Mouse (Mus musculus) left cerebral cortex, postnatal 14 days (tissue): ENCODE measurements around the gene Olfr1367. TPM values are rescaled to one million over a fixed set of nuclear protein-coding genes. Genes with fewer than 3 reads are reported as not detected.

ENCODE experiments used
- DNase-seq, 2 experiments: peaks; one replicate each; pipeline ENCODE4 v3.0.0; 2021 to 2022; ENCODE audit warnings: low spot score in 2 of 2, mixed read lengths in 1 of 2
- intact Hi-C: fragments of 180-260 bp; cut with DNase I; formaldehyde crosslinking; loops from one replicate; pipeline ENCODE4 v1.15.1; 2025
- long read RNA-seq, 2 experiments: library from polyadenylated mRNA; stranded (forward); transcript quantifications; one replicate each; pipeline ENCODE4 v2.0.0; 2021
- total RNA-seq, 2 experiments: library from RNA; stranded (reverse); gene quantifications; 2 replicates each; pipeline ENCODE4 v1.2.3; 2021

Olfr1367 gene
- total RNA-seq: not detected
- long read RNA-seq, experiment 1: 0 reads
- long read RNA-seq, experiment 2: 0 reads

- DNase-seq: no peak
- intact Hi-C loops: no loop called here
These were observed at the start of gene Olfr1367 for GRCm38 (mm10) chr13:21346610-21347009. Gene Olfr1367 (plus strand): TSS chr13:21346910.

- intact Hi-C loops: no loop called here
- DNase-seq: no peak
These were observed 48.2 kb upstream of the Olfr1367 start for GRCm38 (mm10) chr13:21298557-21298956.

DNA sequence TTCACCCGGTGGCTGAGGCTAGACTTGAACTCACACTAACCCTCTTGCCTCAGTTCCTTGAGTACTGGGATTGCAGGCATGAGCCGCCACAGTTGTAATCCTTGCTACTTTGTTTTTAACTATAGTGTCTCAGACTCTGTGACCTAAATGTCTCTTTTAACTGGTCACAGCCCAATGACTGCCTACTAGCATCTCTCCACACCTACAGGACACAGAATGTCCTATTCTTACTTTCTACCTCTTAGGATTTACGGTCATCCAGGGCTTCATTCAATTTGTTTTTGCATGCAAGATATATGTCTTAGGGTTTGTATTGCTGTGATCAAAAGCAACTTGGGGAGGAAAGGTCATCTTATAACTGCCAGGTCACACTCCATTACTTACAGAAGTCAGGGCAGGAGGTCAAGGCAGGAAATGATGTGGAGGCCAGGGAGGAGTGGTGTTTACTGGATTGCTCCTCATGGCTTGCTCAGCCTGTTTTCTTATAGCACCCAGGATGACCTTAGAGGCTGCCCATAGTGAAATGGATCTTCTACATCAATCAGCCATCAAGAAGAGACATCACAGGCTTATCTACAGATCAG lies 42.1 kb upstream of the Olfr1367 start:
- no peak for DNase-seq
- intact Hi-C loops: no loop called here

DNA sequence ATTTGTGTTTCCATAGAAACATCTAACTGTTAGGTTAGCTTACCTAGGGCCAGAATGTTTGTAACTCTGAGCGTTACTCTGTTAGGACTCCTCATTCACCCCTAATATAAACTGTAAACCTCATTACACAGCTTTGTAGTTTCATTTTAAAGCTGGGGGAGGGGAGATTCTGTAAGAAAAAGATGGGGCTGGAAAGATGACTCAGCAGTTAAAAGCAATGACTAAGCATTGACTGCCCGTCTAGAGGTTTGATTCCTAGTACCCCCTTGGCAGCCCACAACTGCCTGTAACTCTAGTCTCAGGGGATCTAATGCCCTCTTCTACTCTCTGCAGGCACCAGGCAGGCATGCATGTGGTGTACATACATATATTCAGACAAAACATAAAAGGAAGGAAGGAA lies 36.9 kb upstream of the Olfr1367 start:
- intact Hi-C loops: no loop called here
- no peak for DNase-seq

- intact Hi-C loops: no loop called here
- DNase-seq: no peak
These were observed 34.8 kb upstream of the Olfr1367 start, which contains the start of gene Gpx6 for GRCm38 (mm10) chr13:21311926-21312325. Gene Gpx6 (plus strand): TSS chr13:21312125.

DNA sequence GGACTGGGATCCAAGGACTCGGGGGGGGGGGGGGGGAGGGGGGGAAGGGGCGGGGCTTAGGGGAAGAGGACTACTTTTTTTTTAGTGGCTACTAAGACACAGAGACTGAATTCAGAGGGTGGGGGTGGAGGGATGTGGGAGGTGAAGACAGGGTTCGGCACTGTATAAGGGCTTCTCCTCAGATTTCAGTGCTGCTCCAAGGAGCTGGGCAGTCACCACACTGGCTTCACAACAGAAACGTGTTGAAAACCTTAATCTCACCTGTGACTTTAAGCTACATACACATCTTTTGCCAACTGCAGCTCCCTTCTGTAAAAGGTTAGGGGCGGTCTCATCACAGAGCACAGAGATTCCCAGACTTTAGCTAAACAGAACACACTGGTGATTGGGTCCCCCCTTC lies 33.9 kb upstream of the Olfr1367 start:
- DNase-seq: no peak
- intact Hi-C loops: no loop called here

DNA sequence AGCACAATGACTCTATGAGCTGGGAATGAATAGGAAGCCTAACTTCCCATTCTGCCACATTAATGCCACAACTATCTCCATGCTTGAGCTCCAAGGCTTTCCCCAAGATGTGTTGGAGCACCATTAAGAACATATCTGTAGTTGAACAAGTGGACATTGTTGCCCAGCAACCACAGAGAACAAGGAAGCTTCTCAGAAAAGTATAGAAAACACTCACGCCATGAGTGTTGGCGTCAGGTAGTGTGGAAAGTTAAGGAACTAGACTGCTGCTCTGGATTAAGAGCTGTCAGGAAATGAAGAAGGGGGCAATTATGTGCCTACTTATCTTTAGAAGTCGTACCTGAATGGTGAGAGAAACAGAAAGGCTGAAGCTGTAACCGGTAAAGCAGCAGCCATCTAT lies 32.8 kb upstream of the Olfr1367 start:
- DNase-seq: no peak

DNA sequence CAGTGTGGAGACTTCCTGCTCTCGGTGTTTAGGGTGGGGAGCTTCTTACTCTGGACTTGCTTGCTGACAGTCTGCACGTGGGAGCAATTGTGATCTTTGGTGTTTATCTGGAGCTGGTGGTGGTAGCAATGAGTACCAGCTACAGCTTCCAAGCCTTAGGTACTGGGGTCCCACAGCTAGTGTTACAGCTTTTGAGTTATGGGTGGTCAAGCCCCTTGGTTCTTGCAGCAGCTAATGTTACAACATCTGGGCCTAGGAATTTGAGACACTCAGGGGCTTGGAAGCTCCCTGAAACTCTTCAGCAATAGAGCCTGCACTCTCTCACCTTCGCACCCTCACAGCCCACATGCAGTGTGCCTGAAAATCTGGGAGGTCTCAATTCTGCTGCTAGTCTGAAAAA lies 26.4 kb upstream of the Olfr1367 start:
- no peak for DNase-seq
- intact Hi-C loops: loop anchor here (10.0 kb wide), 1 partner anchor 145 kb away; the partner anchor contains the start of gene Trim27

More for the DNA sequence above, 32.8 kb upstream of the Olfr1367 start:
- intact Hi-C loops: no loop called here

DNA sequence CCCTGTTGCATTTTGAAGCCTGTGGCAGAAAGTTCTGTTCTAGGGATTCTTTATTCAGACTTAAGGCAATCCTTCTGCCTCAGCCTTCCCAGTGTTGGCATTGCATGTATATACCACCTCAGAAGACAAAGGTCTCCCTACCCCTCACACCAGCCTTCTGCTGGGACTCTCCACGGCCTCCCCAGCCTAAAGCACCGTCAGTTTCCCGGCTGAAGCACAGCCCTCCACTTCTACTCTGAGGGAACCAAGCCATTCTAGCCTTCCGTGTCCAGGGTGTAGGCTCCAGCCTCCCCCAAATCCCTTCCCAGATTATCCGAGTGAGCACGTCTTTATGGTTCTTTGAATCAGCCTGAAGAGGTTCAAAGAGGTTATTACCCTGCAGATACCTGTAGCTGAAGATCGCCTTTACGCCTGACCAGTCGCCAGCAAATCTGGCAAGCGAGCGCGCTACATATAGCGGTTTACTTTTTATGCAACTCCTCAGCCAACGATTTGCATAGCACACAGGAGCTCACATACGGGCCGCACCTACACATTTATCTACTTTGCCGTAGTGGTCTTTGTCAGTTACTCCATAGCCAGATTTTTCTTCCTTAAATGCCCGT lies 24.7 kb upstream of the Olfr1367 start:
- peak in 1 of 2 experiments; percentile 9 for DNase-seq
- intact Hi-C loops: loop anchor here (10.0 kb wide), 1 partner anchor 147 kb away; the partner anchor contains the start of gene Trim27

- DNase-seq: peak; percentile 30 to 84
- intact Hi-C loops: loop anchor here (10.0 kb wide), 1 partner anchor 148 kb away; the partner anchor contains the start of gene Trim27
These were observed 24.0 kb upstream of the Olfr1367 start for GRCm38 (mm10) chr13:21322509-21323375.

DNA sequence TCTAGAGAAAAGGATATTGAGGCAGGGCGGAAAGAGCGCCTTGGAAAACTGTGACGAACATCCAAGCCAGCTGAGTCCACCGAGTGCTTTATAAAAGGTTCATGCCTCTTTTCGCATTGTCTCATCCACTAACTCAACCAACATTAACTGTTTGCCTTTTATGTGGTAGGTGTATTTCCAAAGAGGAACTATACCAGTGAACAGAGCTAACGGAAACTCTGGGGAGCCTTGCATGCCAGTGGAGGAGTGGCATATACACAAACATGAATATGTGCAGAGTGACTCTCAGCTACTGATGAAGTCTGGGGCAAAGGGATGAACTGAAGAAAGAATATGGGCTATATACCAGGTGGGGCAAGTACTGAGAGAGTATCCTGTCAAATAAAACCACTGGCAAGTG lies 23.3 kb upstream of the Olfr1367 start:
- intact Hi-C loops: loop anchor here (10.0 kb wide), 1 partner anchor 149 kb away; the partner anchor contains the start of gene Trim27
- DNase-seq: no peak

DNA sequence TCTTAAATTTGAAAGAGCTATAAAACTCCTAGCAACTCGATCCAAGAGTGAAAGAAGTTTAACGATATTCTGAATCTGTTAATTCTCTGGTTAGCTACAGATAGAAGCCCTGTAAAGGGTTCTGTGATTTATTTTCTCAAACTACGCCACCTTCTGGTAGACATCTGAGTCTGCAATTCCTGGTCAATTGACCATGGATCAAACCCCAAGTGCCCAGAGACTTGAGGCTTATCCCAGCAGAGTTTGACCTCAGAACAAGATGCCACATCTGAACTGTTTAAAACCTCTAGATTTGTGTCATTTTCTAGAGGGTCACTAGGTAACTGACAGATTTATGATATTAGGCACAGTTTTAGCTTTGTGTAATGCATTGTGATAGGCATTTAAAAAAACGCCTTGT lies 20.5 kb upstream of the Olfr1367 start:
- DNase-seq: no peak

GRCm38 (mm10) chr13:21326657-21327211 lies 20.0 kb upstream of the Olfr1367 start:
- intact Hi-C loops: loop anchor here (2.0 to 10.0 kb wide), 4 partner anchors 52 to 152 kb away; partner anchors contain the start of gene Trim27

More for the DNA sequence above, 20.5 kb upstream of the Olfr1367 start:
- intact Hi-C loops: loop anchor here (2.0 to 10.0 kb wide), 4 partner anchors 51 to 151 kb away; partner anchors contain the start of gene Trim27

GRCm38 (mm10) chr13:21327424-21327823 lies 19.3 kb upstream of the Olfr1367 start:
- peak in 1 of 2 experiments; percentile 13 for DNase-seq

More at GRCm38 (mm10) chr13:21326657-21327211, 20.0 kb upstream of the Olfr1367 start:
- peak; percentile 69 to 87 for DNase-seq

GRCm38 (mm10) chr13:21350593-21350992 lies 3.9 kb downstream of the Olfr1367 start:
- DNase-seq: no peak
- intact Hi-C loops: no loop called here

More at GRCm38 (mm10) chr13:21327424-21327823, 19.3 kb upstream of the Olfr1367 start:
- intact Hi-C loops: loop anchor here (2.0 to 10.0 kb wide), 4 partner anchors 53 to 153 kb away; partner anchors contain the start of gene Trim27

DNA sequence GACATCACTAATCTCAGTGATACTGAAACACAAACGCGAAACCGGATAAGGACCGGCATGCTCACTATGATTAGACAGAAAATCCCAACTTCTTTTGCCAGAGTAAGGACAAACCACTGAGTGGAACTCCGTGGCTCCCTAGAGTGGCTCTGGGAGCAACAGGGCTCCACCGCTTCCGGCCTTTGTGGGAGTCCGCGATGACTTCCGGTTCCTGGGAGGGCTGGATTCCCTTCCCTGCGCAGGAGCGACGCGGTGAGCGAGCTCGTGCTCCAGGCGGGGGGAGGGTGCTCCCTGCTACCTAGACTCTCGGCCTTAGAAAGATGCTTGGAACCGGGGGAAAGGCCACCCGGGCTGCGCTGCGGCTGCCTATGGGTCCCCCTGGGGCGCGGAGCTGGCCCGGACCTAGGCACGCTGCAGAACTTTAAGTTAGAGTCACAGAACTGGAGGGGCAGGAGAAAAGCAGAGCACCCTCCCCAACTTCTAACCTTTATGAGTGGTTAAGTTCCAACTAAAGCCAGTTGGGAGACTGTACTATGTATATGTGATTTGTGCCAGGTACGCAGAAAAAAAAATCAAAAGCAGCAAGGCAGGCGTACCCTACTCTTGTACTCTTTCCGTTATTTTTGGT lies 16.0 kb downstream of the Olfr1367 start, which contains the start of gene Zscan12:
TSS of gene Zscan12 (plus strand) at position 200 of the 628 bp plus-strand sequence.
- intact Hi-C loops: loop anchor here (1.0 kb wide), 1 partner anchor 40 kb away; the partner anchor contains the start of gene Zkscan3
- DNase-seq: peak; percentile 88 to 91

- intact Hi-C loops: no loop called here
These were observed 17.0 kb downstream of the Olfr1367 start for GRCm38 (mm10) chr13:21363719-21364118.

GRCm38 (mm10) chr13:21366635-21367034 lies 19.9 kb downstream of the Olfr1367 start:
- intact Hi-C loops: no loop called here
- DNase-seq: no peak

More at GRCm38 (mm10) chr13:21363719-21364118, 17.0 kb downstream of the Olfr1367 start:
- DNase-seq: no peak
